Mouse (Mus musculus) forebrain, embryonic 16.5 days (tissue): ENCODE results near the gene Fam131c. TPM values are rescaled to one million over a fixed set of nuclear protein-coding genes. Genes with fewer than 3 reads are reported as not detected.
A peak's percentile ranks its signal among the peaks of the same experiment; 100 is the strongest.

Source experiments
- ATAC-seq: fragments of 200-750 bp; cut with Nextera tagmentation; 2 replicates; pipeline ENCODE4 v1.8.0; 2017; ENCODE audit warnings: mild to moderate bottlenecking, moderate library complexity
- H3K27ac ChIP-seq: fragments of 300-500 bp; sonication (generic); 2 replicates; pipeline ENCODE4 v1.5.1; 2014; ENCODE audit warnings: low read length, control low read depth
- H3K27me3 ChIP-seq: fragments of 300-500 bp; sonication (generic); replicated peaks from 2 replicates; pipeline ENCODE4 v1.6.1; 2014; ENCODE audit warnings: low read length; ENCODE audit not compliant: control insufficient read depth, insufficient read depth
- H3K36me3 ChIP-seq: fragments of 300-500 bp; sonication (generic); 2 replicates; pipeline ENCODE4 v1.6.1; 2014; ENCODE audit not compliant: control insufficient read depth, insufficient read depth
- H3K4me1 ChIP-seq: fragments of 300-500 bp; sonication (generic); replicated peaks from 2 replicates; pipeline ENCODE4 v1.6.1; 2014; ENCODE audit warnings: low read length; ENCODE audit not compliant: control insufficient read depth, insufficient read depth
- H3K4me2 ChIP-seq: fragments of 300-500 bp; sonication (generic); 2 replicates; pipeline ENCODE4 v1.6.1; 2014; ENCODE audit warnings: mild to moderate bottlenecking, low read length, control low read depth
- H3K4me3 ChIP-seq: fragments of 300-500 bp; sonication (generic); replicated peaks from 2 replicates; pipeline ENCODE4 v1.5.1; 2014; ENCODE audit warnings: mild to moderate bottlenecking, low read length, control low read depth
- H3K9ac ChIP-seq: fragments of 300-500 bp; sonication (generic); replicated peaks from 2 replicates; pipeline ENCODE4 v1.6.1; 2014; ENCODE audit warnings: low read depth, low read length, control low read depth
- H3K9me3 ChIP-seq: fragments of 300-500 bp; sonication (generic); 2 replicates; pipeline ENCODE4 v1.6.1; 2016; ENCODE audit warnings: low read length; ENCODE audit not compliant: control insufficient read depth
- WGBS: fragments of 180-500 bp; shearing (Covaris S2); extraction: QIAGEN DNeasy Blood & Tissue Kit; methylation state at CpG from one replicate; pipeline ENCODE4 v1.1.7; 2014; 5-methylcytosine and 5-hydroxymethylcytosine counted together
- polyA plus RNA-seq: library from polyadenylated mRNA; unstranded; fragments of >200 nt; fragmentation: Nextera tagmentation; extraction: Ambion mirVana; gene quantifications from 2 replicates; pipeline ENCODE4 v1.2.1, GENCODE M21; 2015

The Fam131c gene
- polyA plus RNA-seq, 1 experiment from 2014 or later: 19.8 TPM

DNA sequence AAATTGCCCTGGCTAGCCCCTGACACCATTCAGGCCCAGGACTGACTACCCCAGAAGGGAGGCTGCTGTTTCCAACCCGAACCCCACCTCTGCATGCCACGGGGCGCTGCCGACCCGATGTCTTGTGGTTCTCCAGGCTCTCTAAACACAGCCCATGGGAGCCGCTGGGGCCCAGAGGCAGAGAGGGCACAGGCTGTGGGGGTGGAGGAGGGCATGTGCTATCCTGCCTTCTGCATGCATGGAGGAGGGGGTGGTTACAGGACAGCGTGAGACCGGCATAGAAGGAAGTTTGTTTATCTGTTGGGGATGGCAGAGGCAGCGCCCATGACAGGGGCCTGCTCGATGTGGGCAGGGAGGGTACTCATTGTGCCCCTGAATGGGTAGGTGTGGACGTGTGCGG is 18.0 kb upstream of the Fam131c start:
- Histone ChIP-seq H3K9me3 (no peaks in the 10 kb centered on the region), H3K9ac (no peak overlapping the region), H3K4me3 (no peak overlapping the region), H3K27ac (no peak overlapping the region), H3K4me1 (no peaks in the 10 kb centered on the region), H3K27me3 (no peaks in the 10 kb centered on the region), H3K36me3 (no peaks in the 10 kb centered on the region), H3K4me2 (no peak overlapping the region)
- no peak for ATAC-seq
- 87% methylated on average over 12 of the region's 12 CpGs for WGBS

GRCm38 (mm10) chr4:141351972-141352371 is 16.0 kb upstream of the Fam131c start:
- no peaks in the 10 kb centered on the region for H3K4me1 ChIP-seq
- H3K9ac ChIP-seq: no peak overlapping the region
- WGBS: 67% methylated on average over 7 of the region's 7 CpGs
- no peak overlapping the region for H3K4me2 ChIP-seq
- H3K9me3 ChIP-seq: no peaks in the 10 kb centered on the region
- no peaks in the 10 kb centered on the region for H3K36me3 ChIP-seq
- no peaks in the 10 kb centered on the region for H3K27me3 ChIP-seq
- H3K4me3 ChIP-seq: no peak overlapping the region
- no peak for ATAC-seq
- no peak overlapping the region for H3K27ac ChIP-seq

DNA sequence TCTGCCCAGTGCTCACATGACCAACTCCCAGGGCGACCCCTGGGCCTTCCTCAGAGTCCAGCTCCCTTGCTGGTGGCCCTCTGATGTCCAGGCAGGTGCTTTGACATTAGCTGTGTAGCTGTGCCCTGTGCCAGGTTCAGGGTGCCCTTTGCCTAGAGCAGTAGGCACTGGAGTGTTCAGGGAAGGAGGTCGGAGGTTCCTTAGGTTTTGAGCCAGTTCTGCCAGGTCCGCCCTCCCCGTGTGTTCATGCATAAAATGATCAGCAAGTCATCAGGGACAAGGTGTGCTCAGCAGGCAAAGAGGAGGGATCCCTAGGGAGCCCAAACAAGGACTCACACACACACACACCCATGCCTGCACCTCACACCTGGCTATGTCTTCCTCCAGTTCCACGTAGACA is 15.0 kb upstream of the Fam131c start:
- Histone ChIP-seq H3K36me3 (no peaks in the 10 kb centered on the region), H3K9ac (no peak overlapping the region), H3K9me3 (no peaks in the 10 kb centered on the region), H3K27me3 (no peaks in the 10 kb centered on the region), H3K4me1 (no peaks in the 10 kb centered on the region), H3K27ac (no peak overlapping the region), H3K4me2 (no peak overlapping the region), H3K4me3 (no peak overlapping the region)
- WGBS: 79% methylated on average over 5 of the region's 5 CpGs
- no peak for ATAC-seq

DNA sequence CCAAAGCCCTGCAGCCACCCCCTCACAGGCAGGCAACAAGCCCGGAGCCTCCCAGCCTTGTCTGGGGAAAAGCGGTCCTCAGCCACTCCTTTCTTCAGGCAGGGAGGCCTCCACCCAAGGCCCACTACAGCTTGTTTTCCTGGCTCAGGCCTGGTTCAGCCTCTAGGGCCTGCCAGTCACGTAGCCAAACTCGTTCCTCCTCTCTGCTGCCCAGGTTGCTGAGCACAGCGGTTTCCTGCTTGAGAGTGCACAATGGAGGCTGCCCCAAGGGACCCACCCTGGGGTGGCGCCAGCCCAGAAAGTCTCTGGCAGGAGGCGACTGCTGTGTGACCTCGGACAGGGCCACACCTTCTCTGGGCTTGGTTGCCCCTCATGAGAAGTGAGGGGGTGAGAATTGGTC is 14.2 kb upstream of the Fam131c start:
- Histone ChIP-seq H3K27ac (no peak overlapping the region), H3K36me3 (no peaks in the 10 kb centered on the region), H3K4me1 (no peaks in the 10 kb centered on the region), H3K9me3 (no peaks in the 10 kb centered on the region), H3K27me3 (no peaks in the 10 kb centered on the region), H3K4me2 (no peak overlapping the region), H3K4me3 (no peak overlapping the region), H3K9ac (no peak overlapping the region)
- no peak for ATAC-seq
- 65% methylated on average over 8 of the region's 8 CpGs for WGBS

DNA sequence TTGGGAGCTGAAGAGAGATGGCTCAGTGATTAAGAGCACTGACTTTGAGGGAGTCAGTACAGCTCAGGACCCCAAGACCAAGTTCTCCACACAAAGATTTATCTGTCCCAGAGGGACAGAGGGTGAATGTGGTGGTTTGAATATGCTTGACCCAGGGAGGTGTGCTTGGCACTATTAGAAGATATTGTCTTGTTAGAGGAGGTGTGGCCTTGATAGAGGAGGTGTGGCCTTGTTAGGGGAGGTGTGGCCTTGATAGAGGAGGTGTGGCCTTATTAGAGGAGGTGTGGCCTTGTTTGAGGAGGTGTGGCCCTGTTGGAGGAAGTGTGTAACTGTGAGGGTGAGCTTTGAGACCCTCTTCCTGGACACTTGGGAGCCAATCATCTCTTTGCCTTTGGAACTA is 10.2 kb upstream of the Fam131c start:
- no peak for ATAC-seq
- no peaks in the 10 kb centered on the region for H3K27me3 ChIP-seq
- no peaks in the 10 kb centered on the region for H3K36me3 ChIP-seq
- H3K27ac ChIP-seq: no peak overlapping the region
- H3K9ac ChIP-seq: no peak overlapping the region
- H3K4me1 ChIP-seq: no peaks in the 10 kb centered on the region; the same call in 1 of the 2 replicates
- no peaks in the 10 kb centered on the region for H3K9me3 ChIP-seq
- H3K4me3 ChIP-seq: no peak overlapping the region
- no peak overlapping the region for H3K4me2 ChIP-seq

DNA sequence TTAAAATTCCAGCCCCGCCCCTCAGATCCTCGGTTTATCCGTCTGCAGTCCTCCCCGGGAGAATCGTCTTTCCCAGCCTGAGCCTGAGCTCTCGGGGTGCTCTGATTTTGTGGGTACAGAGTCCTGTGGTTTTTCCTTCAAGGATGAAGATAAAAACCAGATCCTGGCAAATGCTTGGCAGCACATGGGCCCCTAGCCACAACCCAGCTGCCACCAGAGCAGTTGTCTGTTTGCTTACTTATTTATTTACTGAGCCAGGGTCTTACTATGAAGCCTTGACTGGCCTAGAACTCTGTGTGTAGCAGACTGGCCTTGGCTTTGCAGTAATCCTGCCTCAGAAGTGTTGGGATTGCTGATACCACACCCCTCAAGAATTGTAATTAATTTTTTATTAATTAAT is 8.8 kb upstream of the Fam131c start:
- H3K4me2 ChIP-seq: no peak overlapping the region
- no peak overlapping the region for H3K9ac ChIP-seq
- H3K9me3 ChIP-seq: no peaks in the 10 kb centered on the region
- H3K27me3 ChIP-seq: no peaks in the 10 kb centered on the region
- H3K4me1 ChIP-seq: no peaks in the 10 kb centered on the region; the same call in 1 of the 2 replicates
- H3K27ac ChIP-seq: no peak overlapping the region
- no peak overlapping the region for H3K4me3 ChIP-seq
- no peaks in the 10 kb centered on the region for H3K36me3 ChIP-seq
- 93% methylated on average over 6 of the region's 6 CpGs for WGBS
- ATAC-seq: no peak

- Histone ChIP-seq H3K9ac (no peak overlapping the region), H3K27me3 (no peaks in the 10 kb centered on the region), H3K36me3 (no peaks in the 10 kb centered on the region), H3K4me3 (no peak overlapping the region), H3K4me2 (no peak overlapping the region), H3K27ac (no peak overlapping the region), H3K4me1 (no peaks in the 10 kb centered on the region; the same call in 1 of the 2 replicates), H3K9me3 (no peaks in the 10 kb centered on the region)
- 26% methylated on average over 7 of the region's 7 CpGs for WGBS
- ATAC-seq: no peak
Measured at GRCm38 (mm10) chr4:141360846-141361245, 7.2 kb upstream of the Fam131c start.

- Histone ChIP-seq H3K27ac (no peak overlapping the region), H3K4me1 (peaks cover 4% of the 10 kb centered on the region), H3K9ac (no peak overlapping the region), H3K9me3 (no peaks in the 10 kb centered on the region), H3K4me2 (no peak overlapping the region), H3K4me3 (no peak overlapping the region), H3K36me3 (no peaks in the 10 kb centered on the region), H3K27me3 (0 out of 2 replicates have a peak, but pooled peaks cover 2% of the 10 kb centered on the region)
- ATAC-seq: peak; percentile 19; the same call in 1 of the 2 replicates
- 32% methylated on average over 11 of the region's 11 CpGs for WGBS
Measured at GRCm38 (mm10) chr4:141362937-141363548, 5.0 kb upstream of the Fam131c start.

- no peaks in the 10 kb centered on the region for H3K36me3 ChIP-seq
- 58% methylated on average over 8 of the region's 8 CpGs for WGBS
Measured at GRCm38 (mm10) chr4:141365126-141365525, 2.9 kb upstream of the Fam131c start.

GRCm38 (mm10) chr4:141365876-141366275 is 2.1 kb upstream of the Fam131c start:
- ATAC-seq: no peak
- 62% methylated on average over 7 of the region's 7 CpGs for WGBS

More at GRCm38 (mm10) chr4:141365126-141365525, 2.9 kb upstream of the Fam131c start:
- Histone ChIP-seq H3K9me3 (no peaks in the 10 kb centered on the region), H3K9ac (no peak overlapping the region), H3K27me3 (0 out of 2 replicates have a peak, but pooled peaks cover 2% of the 10 kb centered on the region), H3K4me3 (no peak overlapping the region), H3K4me1 (peaks cover 8% of the 10 kb centered on the region), H3K4me2 (no peak overlapping the region), H3K27ac (no peak overlapping the region)
- ATAC-seq: no peak

More at GRCm38 (mm10) chr4:141365876-141366275, 2.1 kb upstream of the Fam131c start:
- Histone ChIP-seq H3K27me3 (0 out of 2 replicates have a peak, but pooled peaks cover 2% of the 10 kb centered on the region), H3K4me1 (peaks cover 8% of the 10 kb centered on the region), H3K27ac (no peak overlapping the region), H3K9ac (no peak overlapping the region), H3K4me3 (no peak overlapping the region), H3K4me2 (no peak overlapping the region), H3K9me3 (no peaks in the 10 kb centered on the region), H3K36me3 (no peaks in the 10 kb centered on the region)
